Mouse (Mus musculus) spleen, adult 2 months (tissue): ENCODE results near the gene Gpr65. TPM values are rescaled to one million over a fixed set of nuclear protein-coding genes. Genes with fewer than 3 reads are reported as not detected.
"Not testable (repeated sequence)": the region's sequence is repeated elsewhere in the genome, so short reads cannot be mapped to it uniquely, and the experiment has no call there.

Source experiments
- DNase-seq, 2 experiments: peaks; one replicate each; pipeline versions ENCODE4 v3.0.0 to v3.0.0-alpha.2; 2012 to 2021; ENCODE audit warnings: low spot score in 2 of 2, low read depth in 1 of 2
- H3K27ac ChIP-seq: fragments of 200-500 bp; 2 replicates; pipeline ENCODE4 v1.5.1; 2012; ENCODE audit warnings: low read length, inconsistent platforms; ENCODE audit not compliant: insufficient read depth
- H3K27me3 ChIP-seq: fragments of 200-500 bp; 2 replicates; pipeline ENCODE4 v1.6.1; 2012; ENCODE audit warnings: mild to moderate bottlenecking, moderate library complexity, low read length, inconsistent platforms; ENCODE audit not compliant: control insufficient read depth, insufficient read depth
- H3K36me3 ChIP-seq: fragments of 200-500 bp; 2 replicates; pipeline ENCODE4 v1.6.1; 2012; ENCODE audit warnings: mild to moderate bottlenecking, low read length, inconsistent platforms; ENCODE audit not compliant: control insufficient read depth, insufficient read depth
- H3K4me1 ChIP-seq: fragments of 200-500 bp; 2 replicates; pipeline ENCODE4 v1.6.1; 2011; ENCODE audit warnings: inconsistent platforms; ENCODE audit not compliant: control insufficient read depth, insufficient read depth, insufficient read length
- H3K4me3 ChIP-seq: fragments of 200-500 bp; 2 replicates; pipeline ENCODE4 v1.5.1; 2011; ENCODE audit warnings: mild to moderate bottlenecking, inconsistent platforms; ENCODE audit not compliant: insufficient read depth, insufficient read length; ENCODE audit errors: extremely low read depth
- CTCF ChIP-seq: fragments of 200-500 bp; IDR thresholded peaks from 2 replicates; pipeline ENCODE4 v1.5.1; 2011; ENCODE audit warnings: mild to moderate bottlenecking, inconsistent platforms; ENCODE audit not compliant: insufficient read depth, insufficient read length, insufficient replicate concordance; ENCODE audit errors: extremely low read depth
- POLR2A ChIP-seq: fragments of 200-500 bp; IDR thresholded peaks from 2 replicates; pipeline ENCODE4 v1.6.1; 2011; ENCODE audit warnings: low read depth, low read length, inconsistent platforms
- WGBS: fragments of 180-500 bp; shearing (Covaris S2); methylation state at CpG from one replicate; pipeline ENCODE4 v1.1.7; 2018; 5-methylcytosine and 5-hydroxymethylcytosine counted together
- polyA plus RNA-seq: library from polyadenylated mRNA; depleted of rRNA; stranded (reverse); fragments of >200 nt; gene quantifications from 2 replicates; pipeline ENCODE4 v1.2.3, GENCODE M21; 2012; rRNA removed

Gpr65 gene
- polyA plus RNA-seq, 1 experiment: 9.2 TPM

- Histone ChIP-seq H3K4me3 (no peak overlapping the region), H3K27me3 (no peaks in the 10 kb centered on the region), H3K27ac (no peak overlapping the region), H3K4me1 (no peaks in the 10 kb centered on the region), H3K36me3 (no peaks in the 10 kb centered on the region)
- WGBS: 81% methylated on average over 4 of the region's 4 CpGs
- TF ChIP-seq CTCF: no peak
- TF ChIP-seq POLR2A: no peak
- DNase-seq: no peak
Observed at GRCm38 (mm10) chr12:98322426-98322825, 54.0 kb downstream of the Gpr65 start.

- H3K36me3 ChIP-seq, H3K4me1 ChIP-seq, H3K27ac ChIP-seq, H3K4me3 ChIP-seq, H3K27me3 ChIP-seq: not testable (repeated sequence)
- WGBS: no CpG with 5 or more reads among the region's 1 CpGs
- peak in 1 of 2 experiments; percentile 3 for DNase-seq
Observed at GRCm38 (mm10) chr12:98324170-98324569, 55.7 kb downstream of the Gpr65 start.

Other genes with a start within 250 kb of the Gpr65 start
- 3.9 and 4.9 TPM in 2 replicates for gene Galc, start 9.2 kb upstream of the Gpr65 start, polyA plus RNA-seq